Mouse (Mus musculus) thymus, postnatal 10 days (tissue): ENCODE measurements around the gene Atp6v1f.
A peak's percentile ranks its signal among the peaks of the same experiment; 100 is the strongest.

ENCODE experiments used
- DNase-seq, 2 experiments: peaks; one replicate each; pipeline ENCODE4 v3.0.0; 2021; ENCODE audit warnings: low spot score in 2 of 2

Gene Atp6v1f

DNA sequence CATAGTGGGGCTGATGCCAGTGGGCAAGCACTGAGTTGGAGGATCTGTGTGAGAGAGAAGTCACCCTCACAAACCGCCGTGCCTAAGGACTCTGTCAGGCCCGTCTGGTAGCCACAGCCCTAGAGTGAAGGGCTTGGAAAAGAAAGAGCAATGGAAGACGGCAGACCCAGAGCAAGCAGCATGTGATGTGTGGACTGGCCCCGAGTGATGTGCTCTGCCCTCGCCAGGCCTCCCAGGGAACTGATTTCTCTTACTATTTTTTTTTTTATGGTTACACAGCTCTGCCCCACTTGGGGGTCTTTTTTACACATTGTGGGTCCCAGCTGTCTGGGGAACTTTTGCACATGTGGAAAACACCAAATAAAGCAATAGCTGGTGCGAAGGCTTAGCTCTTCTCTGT, 6.0 kb upstream of the Atp6v1f start:
- no peak for DNase-seq

DNA sequence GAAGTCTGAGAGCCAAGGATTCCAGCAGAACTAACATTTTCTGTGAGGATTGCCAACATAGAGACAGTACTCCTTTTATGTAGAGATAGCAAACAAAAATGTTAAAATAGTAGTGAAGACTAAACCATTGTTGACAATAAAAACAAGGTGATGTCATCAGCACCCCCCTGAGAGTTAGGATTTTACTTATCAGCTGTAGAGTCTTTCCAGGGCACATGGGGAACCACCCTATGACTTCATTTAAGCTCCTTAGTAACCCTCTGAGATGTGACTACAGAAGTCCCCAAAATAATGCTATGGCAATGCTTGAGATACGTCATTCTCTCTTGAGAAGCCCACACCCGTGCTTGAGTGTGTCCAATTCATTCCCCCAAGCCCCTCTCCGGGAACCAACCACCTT, 4.1 kb upstream of the Atp6v1f start:
- DNase-seq: no peak

DNA sequence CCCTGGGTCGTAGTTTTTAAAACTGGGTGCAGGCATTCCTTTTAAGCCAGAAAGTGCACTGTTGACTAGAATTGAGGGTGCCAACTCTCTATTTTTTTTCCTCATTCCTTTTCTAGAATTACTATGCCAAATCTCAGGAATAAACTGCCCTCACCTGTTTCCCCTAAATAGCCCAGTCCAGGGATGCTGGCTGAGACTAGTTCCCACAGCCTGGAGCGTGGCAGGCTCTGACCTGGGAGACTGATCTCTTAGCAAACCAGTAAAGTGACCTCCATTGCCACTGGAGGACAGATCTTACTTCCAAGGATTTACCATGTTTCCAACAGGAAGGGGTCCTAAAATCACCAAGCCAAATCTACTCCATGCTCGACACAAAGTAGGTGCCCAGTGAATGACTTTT, 1.3 kb downstream of the Atp6v1f start:
- DNase-seq: no peak

DNA sequence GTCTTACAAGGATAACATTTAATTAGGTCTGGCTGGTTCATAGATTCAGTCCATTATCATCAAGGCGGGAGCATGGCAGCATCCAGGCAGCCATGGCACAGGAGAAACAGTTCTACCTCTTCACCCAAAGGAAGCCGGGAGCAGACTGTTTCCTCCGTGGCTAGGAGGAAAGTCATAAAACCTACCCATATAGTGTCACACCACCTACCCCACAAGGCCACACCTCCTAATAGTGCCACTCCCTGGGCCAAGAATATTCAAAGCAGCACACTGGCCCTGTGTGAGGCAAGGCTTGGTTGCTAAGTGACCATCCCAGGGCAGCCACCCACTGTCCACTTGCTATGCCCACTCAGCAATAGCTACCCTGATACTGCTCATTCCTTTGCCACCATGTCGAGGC, 3.6 kb downstream of the Atp6v1f start, which contains the start of gene Atp6v1fnb:
Gene Atp6v1fnb (plus strand): TSS at position 301 of the 400 bp plus-strand sequence.
- no peak for DNase-seq

DNA sequence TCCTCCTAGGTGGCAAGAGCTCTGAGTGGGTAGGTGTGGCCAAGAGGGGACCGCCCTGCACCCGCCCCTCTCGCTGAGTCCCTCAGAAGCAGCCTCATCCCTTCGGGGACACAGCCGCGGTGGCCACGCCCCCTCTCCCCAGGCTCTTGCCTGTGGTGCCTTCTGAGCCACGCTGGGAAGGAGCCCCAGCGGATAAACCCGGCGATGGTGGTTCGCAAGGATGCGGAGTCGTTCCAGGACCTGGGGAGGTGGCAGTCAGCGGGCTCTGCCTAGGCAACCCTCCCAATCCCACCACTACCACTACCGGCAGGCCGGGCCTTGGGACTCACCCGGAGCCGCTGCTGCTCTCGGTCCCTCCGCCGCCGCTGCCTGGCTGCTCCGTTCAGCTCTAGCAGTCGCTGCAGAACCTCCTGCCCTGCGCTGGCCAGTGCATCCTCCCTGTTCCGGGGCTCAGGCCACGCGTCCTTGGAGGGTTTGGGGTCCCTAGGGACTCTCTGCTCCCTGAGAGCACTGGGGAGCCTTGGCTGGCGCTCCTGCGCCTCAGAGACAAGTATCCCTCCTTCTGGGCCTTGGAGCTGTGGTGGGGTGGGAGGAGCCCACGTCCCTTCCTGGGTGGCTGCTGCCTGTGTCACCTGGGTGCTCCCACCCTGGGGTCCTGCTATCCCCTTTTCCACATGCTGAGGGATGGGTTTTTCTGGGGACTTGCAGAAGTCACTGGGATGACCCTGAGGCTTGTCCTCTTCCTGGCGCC, 6.6 kb downstream of the Atp6v1f start:
- DNase-seq: peak; percentile 65 to 73

DNA sequence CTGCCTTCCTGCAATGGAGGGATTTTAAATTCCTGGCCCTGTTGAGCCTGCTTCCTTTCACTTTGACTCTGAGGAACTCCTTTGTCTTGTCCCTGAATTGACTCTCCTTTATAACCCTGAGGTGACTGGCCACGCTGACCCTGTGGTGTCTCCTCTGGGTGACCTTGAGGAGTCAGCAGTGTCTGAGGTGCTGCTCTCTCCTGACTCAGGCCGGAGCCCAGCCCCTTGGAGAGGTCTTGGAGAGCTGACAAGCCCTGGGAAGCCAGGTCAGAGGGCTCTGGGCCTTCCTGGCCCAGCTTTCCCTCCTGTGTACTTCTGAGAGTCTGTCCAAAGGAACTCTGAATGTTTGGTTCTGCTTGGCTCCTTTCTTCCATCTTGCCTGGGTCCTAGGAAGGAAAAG, 7.2 kb downstream of the Atp6v1f start:
- DNase-seq: no peak

DNA sequence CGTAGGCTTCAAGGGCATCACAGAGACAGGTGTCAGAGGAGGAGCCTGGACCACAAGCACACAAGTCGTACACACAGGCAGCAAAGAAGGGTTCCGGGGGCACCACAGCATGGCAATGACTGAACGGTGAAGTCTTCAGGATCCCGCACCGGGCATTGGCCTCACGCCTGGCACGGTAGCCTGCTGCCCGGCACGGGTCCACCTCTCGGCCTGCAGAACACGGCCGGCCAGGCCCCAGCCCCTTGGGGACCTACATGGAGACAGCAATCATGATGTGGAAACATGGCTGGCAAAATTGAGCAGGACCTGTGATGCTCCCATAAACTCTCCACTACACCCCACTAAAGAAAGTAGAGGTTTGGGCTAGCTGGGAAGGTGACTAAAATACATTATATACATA, 15.2 kb downstream of the Atp6v1f start:
- DNase-seq: no peak

DNA sequence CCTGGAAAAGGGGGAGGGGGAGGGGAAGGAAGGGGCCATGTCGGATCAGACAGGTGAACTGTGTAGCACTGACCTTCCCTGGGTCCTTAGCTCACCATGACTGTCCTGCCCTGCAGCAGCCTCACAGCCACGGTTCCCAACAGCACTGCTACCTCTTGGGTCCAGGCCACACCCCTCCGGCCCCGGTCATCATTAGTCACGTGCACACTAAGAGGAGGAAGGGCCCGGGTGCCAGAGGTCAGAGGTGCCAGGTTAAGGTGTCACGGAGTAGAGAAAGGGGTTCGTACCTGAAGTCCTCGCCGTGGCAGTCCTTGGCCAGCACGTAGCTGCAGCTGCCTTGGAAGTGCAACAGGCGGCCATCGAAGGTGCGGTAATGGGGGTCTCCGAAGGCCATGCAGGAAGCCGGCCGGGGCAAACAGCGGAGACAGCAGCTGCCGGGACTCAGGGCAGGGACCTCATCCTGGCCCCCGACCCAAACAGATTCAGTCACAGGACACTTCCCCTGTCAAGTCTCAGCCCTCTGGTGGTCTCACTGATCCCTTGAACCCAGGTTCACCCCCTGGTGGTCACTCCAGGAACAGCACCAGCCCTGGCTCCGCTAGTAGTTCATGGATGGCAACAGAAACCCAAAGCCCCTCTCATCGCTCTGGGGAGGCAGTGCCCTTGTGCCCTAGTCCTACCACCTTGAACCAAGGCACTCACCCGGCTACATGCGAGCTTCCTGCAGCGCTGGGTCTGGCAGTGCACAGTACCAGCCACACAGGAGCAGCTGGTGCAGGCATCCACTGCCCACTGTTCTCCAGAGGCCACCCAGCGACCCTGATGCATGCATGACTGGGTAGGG, 17.4 kb downstream of the Atp6v1f start:
- DNase-seq: peak; percentile 56 to 87

DNA sequence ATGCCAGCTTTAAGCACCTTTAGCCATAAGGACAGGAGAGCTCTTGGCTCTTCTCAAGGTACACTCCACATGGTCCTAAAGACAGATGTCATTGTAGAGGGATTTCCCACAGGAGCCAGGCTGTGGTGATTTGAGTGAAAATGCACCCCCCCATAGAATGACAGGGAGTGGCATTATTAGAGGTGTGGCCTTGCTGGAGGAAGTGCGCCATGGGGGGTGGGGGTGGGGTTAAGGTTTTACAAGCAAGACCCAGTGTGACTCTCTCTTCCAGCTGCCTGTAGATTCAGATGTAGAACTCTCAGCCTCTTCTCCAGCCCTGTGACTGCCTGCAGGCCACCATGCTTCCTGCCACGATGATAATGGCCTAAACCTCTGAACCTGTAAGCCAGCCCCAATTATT, 18.4 kb downstream of the Atp6v1f start:
- DNase-seq: no peak

DNA sequence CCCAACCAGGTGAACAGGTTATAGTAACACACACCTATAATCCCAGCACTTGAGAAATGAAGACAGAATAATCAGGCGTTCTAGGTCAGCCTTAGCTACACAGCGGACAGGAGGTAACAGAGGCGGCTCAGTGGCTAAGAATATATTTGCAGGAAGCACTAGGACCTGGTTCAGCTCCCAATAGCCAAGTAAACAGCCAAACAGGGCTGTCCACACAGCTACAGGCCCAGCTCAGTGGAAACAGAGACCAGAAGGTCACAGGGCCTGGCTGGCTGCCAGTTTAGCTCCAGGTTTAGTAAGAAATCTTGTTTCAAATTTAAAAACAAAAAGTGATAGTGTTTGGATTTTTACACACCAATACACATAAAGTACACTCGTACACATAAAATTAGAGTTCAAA, 26.6 kb downstream of the Atp6v1f start:
- DNase-seq: no peak

DNA sequence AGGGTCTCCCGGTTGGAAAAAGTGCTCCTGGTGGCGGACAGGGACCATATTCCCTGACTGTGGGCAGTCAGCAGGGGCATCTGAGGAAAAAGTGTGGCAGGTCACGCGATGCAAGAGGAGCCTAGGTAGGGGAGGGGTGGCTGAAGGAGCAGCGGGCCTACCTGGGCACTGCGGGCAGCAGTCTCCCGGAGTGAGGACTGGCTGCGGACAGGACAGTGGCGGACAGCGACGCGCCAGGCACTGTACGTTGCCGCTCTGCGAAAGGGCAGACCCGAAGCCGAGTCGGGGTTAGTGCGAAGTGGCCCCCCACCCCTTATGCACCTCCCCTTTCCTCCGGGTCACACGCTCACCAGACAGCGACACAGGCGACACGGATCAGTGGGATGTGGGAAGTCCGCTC, 28.8 kb downstream of the Atp6v1f start:
- no peak for DNase-seq

DNA sequence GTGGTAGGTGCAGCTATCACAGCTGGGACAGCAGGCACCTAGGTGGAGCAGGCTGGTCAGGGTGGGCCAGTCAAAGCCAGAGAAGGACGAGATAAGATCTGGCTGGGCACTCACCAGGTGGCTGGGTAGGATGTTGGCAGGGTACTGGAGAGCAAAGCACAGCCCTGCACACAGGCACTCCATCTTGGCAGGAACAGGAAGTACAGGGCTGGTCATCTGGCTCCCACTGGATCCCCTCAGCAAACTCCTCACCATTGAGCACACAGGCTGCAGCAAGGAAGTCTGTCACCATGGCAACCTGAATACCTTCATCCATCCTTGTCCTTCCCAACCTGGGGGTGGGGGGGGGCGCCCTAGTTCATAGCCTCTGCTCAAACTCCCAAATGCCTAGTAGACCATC, 30.3 kb downstream of the Atp6v1f start:
- no peak for DNase-seq

DNA sequence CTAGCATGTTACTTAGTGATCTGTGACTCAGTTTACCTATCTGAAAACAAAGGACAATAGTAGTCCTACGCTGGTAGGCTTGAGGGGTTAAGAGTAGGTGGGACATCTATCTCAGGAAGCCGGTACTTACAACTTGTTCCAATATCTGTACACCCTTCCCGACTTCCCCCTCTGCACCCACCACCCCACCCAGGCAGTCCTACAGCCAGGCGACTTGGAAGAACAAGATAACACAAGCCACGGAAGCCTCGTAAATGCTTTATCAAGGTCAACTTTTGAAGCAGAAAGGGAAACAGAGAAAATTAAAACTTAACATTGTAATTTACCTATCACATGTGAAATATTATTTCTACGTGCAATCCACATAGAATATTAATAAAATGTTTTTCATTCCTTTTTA, 32.7 kb downstream of the Atp6v1f start:
- no peak for DNase-seq

DNA sequence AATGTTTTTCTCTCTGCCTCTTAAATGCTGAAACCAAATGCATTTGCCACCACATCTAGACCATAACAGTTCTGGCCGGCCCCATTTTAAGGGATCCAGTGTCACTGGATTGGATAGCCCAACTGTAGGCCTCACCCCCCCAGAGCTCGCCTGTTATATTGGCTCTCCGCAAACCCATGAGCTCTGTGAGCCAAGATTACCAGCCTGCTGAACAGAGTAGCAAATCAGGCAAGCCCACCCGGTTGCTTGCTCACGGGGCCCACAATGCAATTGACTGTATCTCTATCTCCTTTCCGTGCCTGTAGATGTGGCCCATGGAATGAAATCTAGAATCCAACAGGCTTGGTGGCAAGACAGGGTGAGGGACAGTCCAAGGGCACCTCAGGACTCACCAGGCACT, 33.3 kb downstream of the Atp6v1f start:
- no peak for DNase-seq

DNA sequence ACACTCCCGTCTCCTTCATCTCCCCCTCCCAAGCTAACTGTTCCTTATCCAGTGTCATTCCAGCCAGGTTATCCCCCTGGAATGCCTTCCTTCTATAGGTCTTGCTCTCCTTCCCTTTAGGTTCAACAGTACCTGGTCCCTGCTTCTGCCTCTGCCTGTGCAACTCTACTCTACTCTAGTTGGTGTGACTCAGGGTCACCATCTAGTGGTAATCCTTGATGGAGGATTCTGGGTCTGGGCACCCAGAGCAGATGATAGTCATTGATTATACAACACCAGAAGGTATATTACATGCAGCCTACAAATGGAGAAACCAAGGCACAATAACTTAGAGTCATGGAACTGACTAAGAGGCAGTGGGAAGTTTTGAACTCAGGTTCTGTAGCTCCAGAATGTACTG, 34.1 kb downstream of the Atp6v1f start:
- DNase-seq: no peak

DNA sequence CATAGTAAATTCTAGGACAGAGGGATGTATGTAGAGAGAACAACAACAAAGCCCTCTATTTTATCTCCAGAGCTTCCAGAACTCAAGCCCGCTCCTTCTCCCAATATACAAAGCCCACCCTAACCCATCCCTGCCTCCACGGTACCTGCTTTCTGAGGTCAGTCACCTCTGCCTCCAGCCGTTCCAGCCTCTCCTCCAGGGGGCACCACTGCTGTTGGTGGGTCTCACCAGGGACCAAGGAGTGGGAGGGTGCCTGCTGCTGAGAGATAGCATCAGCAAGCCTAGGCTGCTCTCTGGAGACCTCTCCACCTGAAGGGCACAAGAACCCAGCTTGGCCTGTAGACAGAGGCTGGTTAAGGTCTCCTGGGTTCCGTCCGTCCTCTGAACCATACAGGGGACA, 38.0 kb downstream of the Atp6v1f start:
- DNase-seq: no peak

DNA sequence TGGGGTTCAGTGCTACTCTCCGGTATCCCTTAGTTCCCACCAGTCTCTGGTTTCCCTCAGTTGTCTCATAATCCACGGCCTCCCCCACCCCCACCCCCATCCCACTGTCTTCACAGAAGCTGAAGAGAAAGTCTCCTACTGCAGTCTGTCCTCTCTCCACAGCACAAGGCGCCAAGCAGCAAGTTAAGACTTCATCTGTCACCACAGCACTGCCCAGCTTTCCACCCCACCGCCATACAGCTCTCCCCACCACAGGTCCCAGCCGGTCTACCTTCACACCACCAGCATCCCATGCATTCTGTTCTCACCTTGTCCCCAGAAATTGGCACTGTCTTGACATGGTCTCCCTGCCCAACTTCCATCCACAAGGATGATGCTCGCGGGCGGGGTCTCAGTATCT, 39.3 kb downstream of the Atp6v1f start:
- no peak for DNase-seq

DNA sequence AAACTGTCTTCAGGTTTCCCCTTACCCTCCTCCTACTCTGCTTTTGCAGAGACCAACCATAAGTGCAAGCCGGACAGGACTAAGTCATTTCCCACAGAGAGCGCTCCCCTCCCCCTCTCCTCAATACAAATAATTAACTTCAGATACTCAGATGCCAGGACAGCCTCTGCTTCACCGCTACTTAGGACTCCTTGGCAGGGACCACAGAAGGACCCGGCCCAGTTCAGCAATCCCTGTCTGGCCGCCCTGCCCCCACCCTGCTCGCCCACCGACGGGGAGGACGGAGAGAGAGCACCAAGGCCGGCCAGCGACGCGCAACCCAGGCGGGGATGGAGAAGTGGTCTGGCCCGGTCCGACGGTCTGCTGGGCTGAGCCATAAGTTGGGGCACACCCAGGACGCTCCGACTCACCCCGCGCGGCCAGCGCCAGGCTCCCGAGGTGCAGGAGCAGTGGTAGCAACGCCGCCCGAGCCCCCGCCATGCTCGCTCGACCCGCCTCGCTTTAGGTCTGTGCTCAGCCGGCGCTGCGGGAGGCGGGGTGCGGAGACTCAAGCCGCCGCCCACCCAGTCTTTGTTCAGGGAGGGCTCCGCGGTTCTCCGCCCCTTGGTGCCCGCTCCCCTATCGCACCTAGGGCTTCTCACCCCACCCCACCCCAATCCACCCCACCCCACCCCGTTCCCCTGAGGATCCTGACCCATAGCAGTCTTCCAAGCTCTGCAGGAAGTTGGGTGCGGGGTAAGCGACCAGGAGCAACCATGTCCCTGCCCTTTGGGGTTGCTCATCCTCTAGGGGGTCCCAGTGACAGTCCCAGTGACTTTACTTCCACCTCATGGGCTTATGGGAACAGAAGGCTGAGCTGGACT, 40.2 kb downstream of the Atp6v1f start, which contains the start of gene Kcp:
Gene Kcp (minus strand): TSS at position 506 of the 863 bp plus-strand sequence.
- DNase-seq: no peak

DNA sequence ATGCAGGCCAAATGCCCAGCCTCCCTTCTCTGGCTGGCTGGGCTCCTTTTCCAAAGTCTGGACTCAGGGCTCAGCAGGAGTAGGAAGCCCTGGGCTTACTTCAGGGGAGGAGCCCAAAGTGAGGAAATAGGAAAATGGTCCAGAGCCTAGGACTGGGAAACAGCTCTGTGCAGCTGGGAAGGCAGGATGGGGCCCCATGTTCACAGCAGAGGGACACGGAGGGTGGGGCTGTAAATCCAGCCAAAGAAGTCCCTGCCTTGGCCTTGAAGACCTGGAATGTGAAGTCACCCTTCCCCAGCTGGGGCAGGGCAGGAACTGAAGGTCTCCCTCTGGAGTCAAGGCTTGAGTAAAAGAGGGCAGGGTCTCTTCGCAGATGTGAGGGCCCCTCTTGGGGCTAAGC, 41.6 kb downstream of the Atp6v1f start:
- no peak for DNase-seq

DNA sequence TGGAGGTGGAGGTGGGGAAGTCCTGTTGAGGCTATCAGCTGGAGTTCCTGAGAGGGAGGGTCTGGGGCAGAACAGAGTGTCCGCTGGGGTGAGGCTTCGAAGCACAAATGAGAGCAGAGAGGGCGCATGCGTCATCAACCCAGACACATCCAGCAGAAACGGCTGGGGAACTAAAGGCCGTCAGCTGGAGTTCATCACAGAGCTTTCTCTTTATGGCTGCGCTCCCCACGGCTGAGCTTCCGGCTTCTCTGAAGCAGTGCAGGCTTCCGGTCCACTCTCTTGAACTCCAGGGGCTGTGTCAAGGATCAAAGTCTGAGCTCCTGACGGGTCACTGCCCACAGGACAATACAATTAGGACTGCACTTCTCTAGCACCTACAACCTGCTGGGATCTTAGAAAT, 45.8 kb downstream of the Atp6v1f start:
- DNase-seq: peak in 1 of 2 experiments; percentile 13

DNA sequence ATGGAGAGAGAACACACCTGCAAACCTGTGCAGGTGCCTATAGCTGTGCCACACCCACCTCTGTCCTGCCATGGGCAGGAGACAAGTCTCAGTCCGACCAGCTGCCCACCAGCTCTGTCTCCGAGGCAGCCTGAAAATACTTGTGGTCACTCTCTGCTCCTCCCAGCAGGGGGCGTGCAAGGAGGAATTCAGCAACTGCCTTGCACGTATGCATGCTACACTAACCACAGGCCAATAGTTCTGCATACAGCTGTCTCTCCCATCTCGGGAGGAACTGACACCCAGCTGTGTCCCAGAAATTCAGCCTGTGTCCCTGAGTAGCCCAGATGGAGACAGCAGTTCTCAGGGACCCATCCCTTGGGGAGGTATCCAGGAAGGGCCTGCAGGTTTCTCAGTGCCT, 49.6 kb downstream of the Atp6v1f start:
- DNase-seq: peak; percentile 46 to 76
